Mouse (Mus musculus): ENCODE data around the gene Map3k14. TPM values are rescaled to one million over a fixed set of nuclear protein-coding genes. Genes with fewer than 3 reads are reported as not detected.
"Not testable (repeated sequence)": the region's sequence is repeated elsewhere in the genome, so short reads cannot be mapped to it uniquely, and the experiment has no call there.

Gene Map3k14
- polyA plus RNA-seq, 1 experiment from 2014 or later: 0.64 TPM

DNA sequence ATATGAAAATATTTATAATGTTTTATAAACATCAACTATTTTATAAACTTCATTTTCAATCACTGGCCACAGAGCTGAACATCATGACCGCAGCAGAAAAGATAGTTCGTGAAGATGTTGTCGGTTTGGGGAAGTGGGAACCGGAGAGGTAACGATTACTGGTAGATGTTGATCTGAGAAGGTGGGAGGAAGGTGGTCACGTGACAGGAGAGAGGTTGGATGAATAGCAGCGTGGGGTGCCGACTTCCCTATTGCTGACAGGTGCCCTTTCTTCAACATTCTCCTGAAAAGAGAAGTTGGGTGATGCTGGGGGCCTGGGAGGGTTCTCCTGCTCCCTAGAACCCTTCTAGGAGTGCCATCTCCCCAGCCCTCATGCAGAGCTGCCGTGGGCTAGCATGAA is 37.3 kb upstream of the Map3k14 start:
- Histone ChIP-seq H3K4me1 (ENCODE audit: control insufficient read depth, low read depth, low read length) (no peaks in the 10 kb centered on the region), H3K27ac (ENCODE audit: low read length) (no peak overlapping the region), H3K27me3 (ENCODE audit: control insufficient read depth, insufficient read depth, low read depth, low read length) (no peaks in the 10 kb centered on the region), H3K4me2 (ENCODE audit: low read depth, low read length) (no peak overlapping the region), H3K9me3 (replicated peaks; ENCODE audit: control insufficient read depth, low read length) (no peaks in the 10 kb centered on the region; the same call in 1 of the 2 replicates), H3K36me3 (ENCODE audit: control insufficient read depth, insufficient read depth) (no peaks in the 10 kb centered on the region), H3K9ac (ENCODE audit: low read depth, low read length) (no peak overlapping the region), H3K4me3 (ENCODE audit: low read depth, low read length) (no peak overlapping the region)
- ATAC-seq (ENCODE audit: low read depth): no peak
- WGBS (ENCODE audit: insufficient replicate concordance): 34% methylated on average over 9 of the region's 9 CpGs

DNA sequence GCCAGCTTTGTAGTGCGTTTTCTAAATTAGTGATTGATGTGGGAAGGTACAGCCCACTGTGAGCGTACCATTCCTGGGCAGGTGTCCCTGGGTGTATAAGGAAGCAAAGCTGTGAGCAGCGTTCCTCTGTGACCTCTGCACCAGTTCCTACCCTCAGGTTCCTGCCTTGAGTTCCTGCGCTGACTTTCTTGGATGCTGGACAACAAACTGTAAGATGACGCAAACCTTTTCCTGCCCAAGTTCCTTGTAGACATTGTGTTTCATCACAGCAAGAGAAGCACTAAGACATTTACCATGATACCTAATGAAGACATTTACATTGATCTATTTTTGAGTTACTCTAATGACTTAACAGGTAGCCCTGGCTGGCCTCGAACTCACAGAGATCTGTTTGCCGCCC is 27.5 kb upstream of the Map3k14 start:
- Histone ChIP-seq H3K27me3 (ENCODE audit: control insufficient read depth, insufficient read depth, low read depth, low read length) (no peaks in the 10 kb centered on the region), H3K4me1 (ENCODE audit: control insufficient read depth, low read depth, low read length) (peaks cover 3% of the 10 kb centered on the region; the same call in 1 of the 2 replicates), H3K9me3 (replicated peaks; ENCODE audit: control insufficient read depth, low read length) (no peaks in the 10 kb centered on the region), H3K27ac (ENCODE audit: low read length) (no peak overlapping the region), H3K9ac (ENCODE audit: low read depth, low read length) (no peak overlapping the region), H3K36me3 (ENCODE audit: control insufficient read depth, insufficient read depth) (no peaks in the 10 kb centered on the region), H3K4me2 (ENCODE audit: low read depth, low read length) (no peak overlapping the region), H3K4me3 (ENCODE audit: low read depth, low read length) (no peak overlapping the region)
- WGBS (ENCODE audit: insufficient replicate concordance): 67% methylated on average over 7 of the region's 7 CpGs
- no peak for ATAC-seq (ENCODE audit: low read depth)

DNA sequence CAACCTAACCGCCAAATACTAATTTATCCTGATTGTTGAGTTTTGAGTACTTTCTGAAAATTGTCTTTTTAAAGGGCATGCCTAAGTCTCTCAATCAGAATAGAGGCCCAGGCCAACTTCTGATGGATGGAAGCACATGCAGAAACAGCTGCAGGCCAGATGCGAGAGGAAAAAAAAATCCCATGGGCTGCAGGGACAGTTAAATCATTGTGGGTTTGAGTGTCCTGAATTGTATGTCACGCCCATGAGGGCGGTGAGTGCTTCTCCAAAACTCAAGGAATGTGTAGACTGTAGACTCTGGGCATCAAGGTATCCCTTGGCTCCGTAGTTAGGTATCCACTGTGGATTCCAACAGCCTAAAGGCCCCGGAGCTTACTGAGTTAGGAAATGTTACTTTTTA is 26.8 kb upstream of the Map3k14 start:
- Histone ChIP-seq H3K27ac (ENCODE audit: low read length) (no peak overlapping the region), H3K4me1 (ENCODE audit: control insufficient read depth, low read depth, low read length) (peaks cover 3% of the 10 kb centered on the region; the same call in 1 of the 2 replicates), H3K4me3 (ENCODE audit: low read depth, low read length) (no peak overlapping the region), H3K27me3 (ENCODE audit: control insufficient read depth, insufficient read depth, low read depth, low read length) (no peaks in the 10 kb centered on the region), H3K4me2 (ENCODE audit: low read depth, low read length) (no peak overlapping the region), H3K36me3 (ENCODE audit: control insufficient read depth, insufficient read depth) (no peaks in the 10 kb centered on the region), H3K9me3 (replicated peaks; ENCODE audit: control insufficient read depth, low read length) (no peaks in the 10 kb centered on the region), H3K9ac (ENCODE audit: low read depth, low read length) (no peak overlapping the region)
- no peak for ATAC-seq (ENCODE audit: low read depth)
- 71% methylated on average over 6 of the region's 6 CpGs for WGBS (ENCODE audit: insufficient replicate concordance)

DNA sequence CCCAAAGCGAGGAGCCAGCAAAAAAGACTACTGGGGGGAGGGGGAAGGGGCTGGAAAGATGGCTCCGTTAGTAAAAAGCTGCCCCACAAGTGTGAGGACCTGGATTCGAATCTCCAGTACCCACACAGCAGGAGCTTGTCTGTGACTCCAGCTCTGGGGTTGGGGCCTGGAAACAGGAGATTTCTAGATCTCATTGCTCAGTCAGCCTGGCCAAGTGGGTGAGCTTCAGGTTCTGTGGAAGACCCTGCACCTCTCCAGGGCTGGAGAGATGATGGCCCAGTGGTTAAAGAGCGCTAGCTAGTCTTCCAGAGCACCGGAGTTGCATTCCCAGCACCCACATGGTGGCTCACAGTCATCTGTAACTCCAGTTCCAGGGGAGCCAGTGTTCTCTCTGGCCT is 25.6 kb upstream of the Map3k14 start:
- WGBS (ENCODE audit: insufficient replicate concordance): 59% methylated on average over 5 of the region's 5 CpGs

DNA sequence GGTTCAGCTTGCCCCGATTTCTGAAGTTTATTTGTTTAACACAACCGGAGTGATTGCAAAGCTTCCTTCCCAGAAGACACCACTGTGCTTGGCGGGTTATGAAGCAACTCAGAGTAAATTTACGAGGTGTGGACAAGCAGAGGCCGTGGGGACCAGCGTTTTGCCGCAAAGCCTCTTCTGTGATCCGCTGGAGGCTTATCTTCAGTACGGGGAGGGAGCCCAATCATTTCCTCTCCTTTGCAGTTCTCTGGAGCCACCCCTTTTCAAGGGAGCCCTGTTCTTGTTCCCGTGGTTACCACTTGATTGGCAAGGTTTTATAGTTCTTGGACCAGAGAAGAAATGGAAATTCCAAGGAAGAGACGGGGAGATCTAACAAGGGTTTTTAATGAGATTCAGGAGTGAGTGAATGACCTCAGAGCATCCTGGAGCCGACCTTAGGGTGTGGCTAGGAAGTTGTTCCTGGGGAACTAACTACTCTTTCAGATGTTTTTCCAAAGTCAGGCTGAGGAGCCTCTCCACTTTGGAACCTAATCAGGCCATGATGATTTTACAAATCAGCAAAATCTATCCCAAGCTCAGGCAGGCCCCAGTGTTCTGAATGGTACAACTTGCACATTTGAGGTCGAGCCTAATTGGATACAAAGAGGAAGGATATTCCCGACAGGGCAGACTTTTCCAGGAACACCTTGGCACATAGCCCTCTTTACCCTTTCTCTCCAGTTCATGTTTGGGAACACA is 25.0 kb upstream of the Map3k14 start:
- H3K4me3 ChIP-seq (ENCODE audit: low read depth, low read length): no peak overlapping the region
- no peak overlapping the region for H3K9ac ChIP-seq (ENCODE audit: low read depth, low read length)
- H3K9me3 ChIP-seq (replicated peaks; ENCODE audit: control insufficient read depth, low read length): no peaks in the 10 kb centered on the region
- H3K4me1 ChIP-seq (ENCODE audit: control insufficient read depth, low read depth, low read length): peaks cover 3% of the 10 kb centered on the region; the same call in 1 of the 2 replicates
- H3K36me3 ChIP-seq (ENCODE audit: control insufficient read depth, insufficient read depth): no peaks in the 10 kb centered on the region
- 15% methylated on average over 14 of the region's 14 CpGs for WGBS (ENCODE audit: insufficient replicate concordance)
- no peaks in the 10 kb centered on the region for H3K27me3 ChIP-seq (ENCODE audit: control insufficient read depth, insufficient read depth, low read depth, low read length)
- H3K4me2 ChIP-seq (ENCODE audit: low read depth, low read length): no peak overlapping the region
- H3K27ac ChIP-seq (ENCODE audit: low read length): no peak overlapping the region
- ATAC-seq (ENCODE audit: low read depth): no peak

More for the DNA sequence above, 25.6 kb upstream of the Map3k14 start:
- H3K27ac ChIP-seq (ENCODE audit: low read length): no peak overlapping the region
- H3K4me1 ChIP-seq (ENCODE audit: control insufficient read depth, low read depth, low read length): peaks cover 3% of the 10 kb centered on the region; the same call in 1 of the 2 replicates
- no peak overlapping the region for H3K4me2 ChIP-seq (ENCODE audit: low read depth, low read length)
- H3K4me3 ChIP-seq (ENCODE audit: low read depth, low read length): no peak overlapping the region
- no peaks in the 10 kb centered on the region for H3K27me3 ChIP-seq (ENCODE audit: control insufficient read depth, insufficient read depth, low read depth, low read length)
- no peak overlapping the region for H3K9ac ChIP-seq (ENCODE audit: low read depth, low read length)
- H3K36me3 ChIP-seq (ENCODE audit: control insufficient read depth, insufficient read depth): no peaks in the 10 kb centered on the region
- no peaks in the 10 kb centered on the region for H3K9me3 ChIP-seq (replicated peaks; ENCODE audit: control insufficient read depth, low read length)
- ATAC-seq (ENCODE audit: low read depth): no peak

DNA sequence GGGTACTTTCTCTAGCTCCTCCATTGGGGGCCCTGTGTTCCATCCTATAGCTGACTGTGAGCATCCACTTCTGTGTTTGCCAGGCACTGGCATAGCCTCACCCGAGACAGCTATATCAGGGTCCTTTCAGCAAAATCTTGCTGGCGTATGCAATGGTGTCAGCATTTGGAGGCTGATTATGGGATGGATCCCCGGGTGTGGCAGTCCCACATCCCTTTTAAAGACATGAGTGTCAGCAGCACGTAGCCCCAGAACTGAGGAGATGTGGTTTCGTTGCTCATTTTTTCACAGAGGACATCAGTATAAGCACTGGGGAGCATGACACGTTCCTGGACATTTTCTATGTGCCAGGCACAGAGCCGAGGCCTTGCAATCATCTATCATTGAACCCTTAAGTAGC is 23.6 kb upstream of the Map3k14 start:
- ATAC-seq (ENCODE audit: low read depth); H3K27me3 ChIP-seq (ENCODE audit: control insufficient read depth, insufficient read depth, low read depth, low read length); H3K4me1 ChIP-seq (ENCODE audit: control insufficient read depth, low read depth, low read length); H3K9ac ChIP-seq (ENCODE audit: low read depth, low read length); H3K4me3 ChIP-seq (ENCODE audit: low read depth, low read length); H3K27ac ChIP-seq (ENCODE audit: low read length); H3K4me2 ChIP-seq (ENCODE audit: low read depth, low read length); H3K36me3 ChIP-seq (ENCODE audit: control insufficient read depth, insufficient read depth); H3K9me3 ChIP-seq (replicated peaks; ENCODE audit: control insufficient read depth, low read length): not testable (repeated sequence)
- WGBS (ENCODE audit: insufficient replicate concordance): 56% methylated on average over 7 of the region's 7 CpGs

DNA sequence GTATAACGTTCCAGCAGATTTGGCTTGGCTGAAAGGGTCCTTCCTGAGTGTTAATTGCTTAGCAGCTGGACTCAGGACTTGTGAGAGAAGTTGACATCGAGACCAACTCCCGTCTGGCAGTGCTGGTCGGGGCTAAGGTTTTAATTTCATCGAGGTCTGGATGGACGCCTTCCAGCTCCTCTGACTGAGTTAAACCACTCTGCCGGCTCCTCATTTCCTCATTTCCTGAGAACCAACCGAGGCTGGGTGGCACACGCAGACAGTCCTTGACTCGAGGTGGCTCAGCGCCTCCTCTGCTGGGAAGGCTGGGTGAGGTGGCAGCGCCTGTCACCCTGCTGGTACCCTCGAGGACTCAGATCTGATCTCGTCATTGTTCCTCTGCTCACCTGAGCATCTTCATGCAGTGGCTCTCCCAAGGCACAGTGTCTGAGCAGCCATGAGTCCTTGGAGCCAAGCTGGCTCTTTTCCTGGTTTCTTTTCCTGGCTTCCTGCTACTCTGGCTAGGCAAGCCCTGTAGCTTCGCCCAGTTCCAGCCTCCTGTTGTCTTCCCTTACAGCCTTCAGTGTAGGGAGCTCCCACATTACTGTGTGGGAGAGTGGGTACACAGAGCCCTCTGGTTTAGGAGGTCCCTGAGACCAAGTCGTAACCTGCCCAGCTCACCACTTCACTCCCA is 21.2 kb upstream of the Map3k14 start:
- Histone ChIP-seq H3K36me3 (ENCODE audit: control insufficient read depth, insufficient read depth) (no peaks in the 10 kb centered on the region), H3K4me1 (ENCODE audit: control insufficient read depth, low read depth, low read length) (peaks cover 3% of the 10 kb centered on the region; the same call in 1 of the 2 replicates), H3K27ac (ENCODE audit: low read length) (no peak overlapping the region), H3K9me3 (replicated peaks; ENCODE audit: control insufficient read depth, low read length) (no peaks in the 10 kb centered on the region), H3K9ac (ENCODE audit: low read depth, low read length) (no peak overlapping the region), H3K4me2 (ENCODE audit: low read depth, low read length) (no peak overlapping the region), H3K4me3 (ENCODE audit: low read depth, low read length) (no peak overlapping the region), H3K27me3 (ENCODE audit: control insufficient read depth, insufficient read depth, low read depth, low read length) (no peaks in the 10 kb centered on the region)
- no peak for ATAC-seq (ENCODE audit: low read depth)
- WGBS (ENCODE audit: insufficient replicate concordance): 47% methylated on average over 16 of the region's 16 CpGs

DNA sequence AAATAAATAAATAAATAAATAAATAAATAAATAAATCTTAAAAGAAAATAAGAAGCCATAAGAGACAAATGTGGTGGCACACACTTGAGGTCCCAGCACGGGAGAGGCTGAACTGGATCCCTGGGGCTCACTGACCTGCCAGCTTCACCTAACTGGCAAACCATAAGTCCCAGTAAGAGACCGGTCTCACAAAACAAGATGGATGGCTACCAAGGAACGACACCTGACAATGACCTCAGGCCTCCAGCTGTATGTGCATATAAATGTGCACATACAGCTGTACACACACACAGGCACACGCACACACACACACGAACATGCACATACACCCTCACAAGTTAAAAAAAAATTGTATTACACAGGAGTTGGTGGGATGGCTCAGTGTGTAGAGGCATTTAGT is 19.6 kb upstream of the Map3k14 start:
- no peak for ATAC-seq (ENCODE audit: low read depth)

DNA sequence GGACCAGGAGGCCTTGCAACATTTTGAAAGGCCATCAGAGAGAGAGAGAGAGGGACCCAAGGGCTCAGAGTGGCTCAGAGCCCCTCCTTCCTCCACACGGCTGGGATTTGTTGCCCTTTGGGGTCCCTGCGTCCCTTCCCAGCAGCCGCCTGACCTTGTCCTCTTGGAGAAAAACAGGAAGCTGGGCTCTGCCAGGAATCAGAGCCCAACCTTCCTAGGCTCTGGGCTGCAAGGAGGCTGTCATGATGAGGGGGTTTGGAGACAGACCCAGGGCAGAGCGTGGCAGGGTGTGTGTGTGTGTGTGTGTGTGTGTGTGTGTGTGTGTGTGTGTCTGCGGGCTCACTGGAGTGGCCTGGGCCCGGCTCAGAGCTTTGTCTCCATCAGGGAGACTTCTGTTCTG is 18.7 kb upstream of the Map3k14 start:
- Histone ChIP-seq H3K4me3 (ENCODE audit: low read depth, low read length) (no peak overlapping the region), H3K27me3 (ENCODE audit: control insufficient read depth, insufficient read depth, low read depth, low read length) (no peaks in the 10 kb centered on the region), H3K27ac (ENCODE audit: low read length) (no peak overlapping the region), H3K9me3 (replicated peaks; ENCODE audit: control insufficient read depth, low read length) (no peaks in the 10 kb centered on the region), H3K9ac (ENCODE audit: low read depth, low read length) (no peak overlapping the region), H3K4me2 (ENCODE audit: low read depth, low read length) (no peak overlapping the region), H3K4me1 (ENCODE audit: control insufficient read depth, low read depth, low read length) (no peaks in the 10 kb centered on the region), H3K36me3 (ENCODE audit: control insufficient read depth, insufficient read depth) (no peaks in the 10 kb centered on the region)
- 41% methylated on average over 6 of the region's 6 CpGs for WGBS (ENCODE audit: insufficient replicate concordance)
- ATAC-seq (ENCODE audit: low read depth): peak; percentile 32; the same call in 1 of the 2 replicates

More for the DNA sequence above, 19.6 kb upstream of the Map3k14 start:
- Histone ChIP-seq H3K27me3 (ENCODE audit: control insufficient read depth, insufficient read depth, low read depth, low read length) (no peaks in the 10 kb centered on the region), H3K4me1 (ENCODE audit: control insufficient read depth, low read depth, low read length) (no peaks in the 10 kb centered on the region), H3K4me2 (ENCODE audit: low read depth, low read length) (no peak overlapping the region), H3K4me3 (ENCODE audit: low read depth, low read length) (no peak overlapping the region), H3K27ac (ENCODE audit: low read length) (no peak overlapping the region), H3K36me3 (ENCODE audit: control insufficient read depth, insufficient read depth) (no peaks in the 10 kb centered on the region), H3K9me3 (replicated peaks; ENCODE audit: control insufficient read depth, low read length) (no peaks in the 10 kb centered on the region), H3K9ac (ENCODE audit: low read depth, low read length) (no peak overlapping the region)
- 75% methylated on average over 5 of the region's 5 CpGs for WGBS (ENCODE audit: insufficient replicate concordance)
